Mouse (Mus musculus) brain, adult 2 months (tissue): ENCODE data around the gene Asf1b.
A peak's percentile ranks its signal among the peaks of the same experiment; 100 is the strongest.

Experiments used
- DNase-seq: peaks from one replicate; pipeline ENCODE4 v3.0.0; 2011; ENCODE audit warnings: low read depth, low spot score

Asf1b gene

GRCm38 (mm10) chr8:83955106-83955957 is at the start of gene Asf1b, which contains the start of gene Gm10644:
TSS of gene Asf1b (plus strand) at chr8:83955507.
TSS of gene Gm10644 (minus strand) at chr8:83955205.
- DNase-seq: peak; percentile 100

GRCm38 (mm10) chr8:83908583-83908982 is 46.7 kb upstream of the Asf1b start:
- peak; percentile 73 for DNase-seq

GRCm38 (mm10) chr8:83909311-83909710 is 46.0 kb upstream of the Asf1b start:
- DNase-seq: peak; percentile 81

GRCm38 (mm10) chr8:83911809-83912731 is 43.2 kb upstream of the Asf1b start:
- DNase-seq: no peak

- no peak for DNase-seq
Measured at GRCm38 (mm10) chr8:83914232-83914631, 41.1 kb upstream of the Asf1b start.

- DNase-seq: peak; percentile 43
Measured at GRCm38 (mm10) chr8:83914860-83915259, 40.4 kb upstream of the Asf1b start.

GRCm38 (mm10) chr8:83916015-83916414 is 39.3 kb upstream of the Asf1b start:
- DNase-seq: peak; percentile 88

GRCm38 (mm10) chr8:83917566-83917965 is 37.7 kb upstream of the Asf1b start:
- DNase-seq: no peak

- DNase-seq: peak; percentile 94
Measured at GRCm38 (mm10) chr8:83921558-83921957, 33.7 kb upstream of the Asf1b start.

- DNase-seq: no peak
Measured at GRCm38 (mm10) chr8:83922727-83923126, 32.6 kb upstream of the Asf1b start.

- DNase-seq: no peak
Measured at GRCm38 (mm10) chr8:83924585-83924984, 30.7 kb upstream of the Asf1b start.

- no peak for DNase-seq
Measured at GRCm38 (mm10) chr8:83926266-83926665, 29.0 kb upstream of the Asf1b start.

- DNase-seq: no peak
Measured at GRCm38 (mm10) chr8:83934222-83934621, 21.1 kb upstream of the Asf1b start.

GRCm38 (mm10) chr8:83934994-83935393 is 20.3 kb upstream of the Asf1b start:
- no peak for DNase-seq

GRCm38 (mm10) chr8:83935435-83935834 is 19.9 kb upstream of the Asf1b start:
- DNase-seq: no peak

GRCm38 (mm10) chr8:83937645-83938044 is 17.7 kb upstream of the Asf1b start:
- no peak for DNase-seq

- DNase-seq: no peak
Measured at GRCm38 (mm10) chr8:83938330-83938729, 17.0 kb upstream of the Asf1b start.

GRCm38 (mm10) chr8:83941066-83941677 is 14.1 kb upstream of the Asf1b start:
- no peak for DNase-seq

GRCm38 (mm10) chr8:83942446-83942845 is 12.9 kb upstream of the Asf1b start:
- DNase-seq: peak; percentile 51

- DNase-seq: peak; percentile 26
Measured at GRCm38 (mm10) chr8:83945540-83945939, 9.8 kb upstream of the Asf1b start.

GRCm38 (mm10) chr8:83954749-83955105 is 580 bp upstream of the Asf1b start:
- no peak for DNase-seq

GRCm38 (mm10) chr8:83955958-83956218 is 581 bp downstream of the Asf1b start:
- no peak for DNase-seq
